Mouse (Mus musculus) kidney, postnatal 25 days (tissue): ENCODE results near the gene Il19.

Source experiments
- DNase-seq, 2 experiments: peaks; one replicate each; pipeline ENCODE4 v3.0.0; 2021; ENCODE audit warnings: mixed read lengths in 2 of 2

Gene Il19

GRCm38 (mm10) chr1:130940065-130940687 is at the start of gene Il19:
Il19 (minus strand) TSS chr1:130940115.
- DNase-seq: no peak

DNA sequence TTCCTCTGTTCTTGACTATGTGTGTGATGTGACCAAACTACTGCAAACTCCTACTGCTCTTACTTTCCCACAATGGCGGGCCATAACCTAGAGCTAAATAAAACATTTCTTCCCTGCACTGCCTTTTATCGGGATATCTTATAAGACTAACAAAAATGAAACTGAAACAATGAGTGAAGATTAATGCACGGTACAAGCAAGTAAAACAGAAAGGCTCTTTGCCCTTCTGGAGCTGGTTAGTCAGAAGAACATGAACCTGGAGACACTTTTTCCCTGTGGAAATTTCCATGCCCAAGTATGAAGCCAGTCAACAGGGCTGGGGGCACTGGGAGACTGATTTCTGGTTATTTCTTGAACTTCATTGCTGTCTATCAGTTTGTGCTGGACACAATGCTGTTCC is 49.4 kb upstream of the Il19 start:
- DNase-seq: no peak

DNA sequence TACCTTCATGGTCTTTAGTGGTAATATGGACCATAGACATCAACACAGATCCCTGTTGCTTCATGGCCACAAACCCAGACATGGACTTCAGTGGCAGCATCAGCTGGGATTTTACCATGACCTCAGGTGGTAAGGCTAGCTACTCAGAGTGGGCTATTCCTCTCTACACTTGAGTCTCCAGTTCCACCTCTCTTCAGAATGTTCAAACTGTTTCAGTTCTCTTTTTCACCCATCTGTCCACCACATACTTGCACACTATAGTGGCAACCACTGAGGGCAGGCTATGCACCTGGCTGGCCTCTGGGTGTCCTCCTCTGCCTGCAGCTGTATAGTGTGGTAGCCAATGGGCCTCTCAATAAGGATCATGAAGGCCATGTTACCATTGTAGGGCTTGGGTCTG is 47.5 kb upstream of the Il19 start:
- no peak for DNase-seq

DNA sequence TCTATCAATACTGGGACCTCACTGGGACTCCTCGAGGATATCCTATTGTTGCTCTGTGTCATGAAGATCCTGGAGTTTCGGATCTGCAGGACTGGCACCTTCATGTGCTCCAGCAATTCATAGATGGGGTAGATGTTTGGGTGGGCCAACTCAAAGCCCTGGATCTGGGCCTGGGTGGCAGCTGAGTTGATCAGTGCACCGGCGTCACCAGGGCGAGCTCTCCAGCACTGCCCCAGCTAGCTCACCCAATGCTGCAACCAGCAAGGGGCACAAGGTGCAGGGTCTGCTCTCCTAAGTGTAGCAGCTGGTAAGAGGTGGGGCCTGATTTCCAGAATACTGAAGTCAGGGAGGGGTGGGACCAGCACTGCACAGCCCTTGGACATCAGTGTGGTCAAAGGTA is 47.1 kb upstream of the Il19 start:
- no peak for DNase-seq

DNA sequence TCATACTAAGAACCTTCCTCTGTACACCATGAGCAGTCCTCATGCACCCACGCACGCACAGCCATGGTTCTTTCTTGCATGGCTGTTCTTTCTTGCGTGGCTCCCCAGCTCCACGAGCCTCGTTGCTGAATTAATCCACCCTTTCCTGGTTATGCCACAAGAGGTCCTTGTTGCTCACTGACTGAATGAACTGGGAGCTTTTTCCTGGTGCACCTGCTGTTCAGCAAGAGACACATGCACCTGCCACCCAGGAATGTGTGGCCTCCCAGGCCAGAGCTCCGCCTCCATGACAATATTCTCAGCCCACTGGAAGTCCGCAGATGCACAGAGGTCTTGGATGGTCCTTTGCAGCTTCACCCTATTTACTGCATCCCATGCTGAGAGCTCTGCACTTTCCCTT is 44.5 kb upstream of the Il19 start:
- DNase-seq: peak in 1 of 2 experiments; percentile 4

GRCm38 (mm10) chr1:130979455-130979854 is 39.5 kb upstream of the Il19 start:
- peak; percentile 53 to 61 for DNase-seq

- no peak for DNase-seq
Observed at GRCm38 (mm10) chr1:130963891-130964290, 24.0 kb upstream of the Il19 start.

DNA sequence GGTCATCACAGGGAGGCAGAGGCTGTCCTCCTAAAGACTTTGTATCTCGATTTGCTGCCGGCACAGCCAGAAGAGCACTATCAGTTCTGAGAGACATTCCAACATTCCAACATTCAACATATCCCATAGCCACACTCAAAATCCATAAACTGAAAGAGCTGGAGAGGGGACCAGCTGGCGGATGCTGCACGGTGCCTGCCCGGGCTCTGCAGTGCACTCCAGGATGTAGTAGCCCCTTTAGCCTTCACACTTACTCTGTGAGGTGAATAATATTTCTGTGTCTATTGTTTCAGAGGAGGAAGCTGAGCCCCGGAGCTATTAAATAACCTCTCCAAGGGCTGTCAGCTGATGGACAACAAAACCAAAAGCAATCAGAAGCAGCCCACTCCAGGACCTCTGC is 7.0 kb upstream of the Il19 start:
- DNase-seq: no peak

DNA sequence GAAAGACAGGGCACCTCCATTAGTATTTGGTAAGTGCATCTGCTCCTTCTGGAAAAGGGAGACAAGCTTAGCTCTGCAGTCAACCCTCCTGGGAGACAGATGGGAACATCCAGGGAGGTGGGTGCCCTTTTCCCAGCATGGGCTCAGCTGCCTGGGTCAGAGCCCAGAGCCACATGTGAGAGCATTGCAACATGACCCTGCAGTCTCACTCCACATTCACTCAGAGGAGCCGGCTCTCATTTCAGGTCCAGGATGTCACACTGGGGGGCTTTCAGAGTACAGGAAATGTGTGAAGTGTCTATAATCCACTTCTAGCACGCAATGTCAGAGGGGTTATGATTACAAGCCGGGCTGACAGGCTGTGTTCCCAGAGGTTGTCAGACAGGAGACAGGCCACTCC is 1.9 kb upstream of the Il19 start:
- DNase-seq: no peak

DNA sequence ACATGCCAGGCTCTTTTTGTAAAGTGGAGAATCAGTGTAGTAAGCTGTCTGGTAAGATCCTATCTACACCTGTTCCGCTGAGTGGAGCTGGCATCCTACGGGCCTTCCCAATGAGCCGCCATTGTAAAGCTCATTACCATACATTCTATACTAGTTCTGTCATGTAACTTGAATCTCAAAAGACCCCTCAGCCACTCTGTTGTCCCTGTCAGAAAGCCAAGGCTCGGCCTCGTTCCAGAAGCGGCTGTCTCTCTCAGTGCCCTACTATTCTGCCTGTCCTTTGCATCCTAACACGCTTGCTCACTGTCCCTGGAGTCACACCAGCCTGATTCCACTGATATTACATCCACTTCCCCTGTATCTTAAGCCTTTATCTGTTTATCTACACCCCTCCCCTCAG is 1.7 kb downstream of the Il19 start:
- DNase-seq: no peak

- DNase-seq: no peak
Observed at GRCm38 (mm10) chr1:130937170-130937569, 2.7 kb downstream of the Il19 start.

- no peak for DNase-seq
Observed at GRCm38 (mm10) chr1:130936351-130936750, 3.6 kb downstream of the Il19 start.

- no peak for DNase-seq
Observed at GRCm38 (mm10) chr1:130926484-130926883, 13.4 kb downstream of the Il19 start.

DNA sequence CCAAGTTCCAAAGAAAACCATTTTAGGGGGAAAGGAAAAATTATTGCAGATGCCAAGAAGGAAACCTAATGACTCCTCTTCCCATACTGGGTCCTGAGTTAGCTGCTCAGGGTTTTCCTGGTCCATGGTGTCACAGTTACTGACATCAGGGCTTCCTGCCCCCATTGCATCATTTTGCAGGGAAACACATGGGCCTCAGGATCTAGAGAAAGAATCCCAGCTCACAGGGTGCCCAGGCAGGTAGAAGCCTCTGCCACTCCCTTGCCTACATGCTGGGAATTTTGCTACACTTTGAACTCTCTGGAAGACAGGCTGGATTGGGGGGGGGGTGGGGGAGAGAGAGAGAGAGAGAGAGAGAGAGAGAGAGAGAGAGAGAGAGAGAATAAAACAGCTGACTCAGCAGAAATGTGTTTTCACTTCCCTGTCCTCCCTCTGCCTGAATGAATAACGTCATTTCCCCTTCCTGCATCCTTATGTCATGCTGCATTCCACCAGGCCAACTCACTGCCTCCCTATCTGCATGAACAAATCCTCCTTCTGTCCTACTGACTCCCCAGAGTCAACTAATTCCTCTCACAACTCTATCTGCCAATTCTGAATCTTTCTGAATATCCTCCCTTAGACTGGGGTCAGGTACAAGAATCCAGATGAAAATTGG is 21.5 kb downstream of the Il19 start:
- DNase-seq: no peak

DNA sequence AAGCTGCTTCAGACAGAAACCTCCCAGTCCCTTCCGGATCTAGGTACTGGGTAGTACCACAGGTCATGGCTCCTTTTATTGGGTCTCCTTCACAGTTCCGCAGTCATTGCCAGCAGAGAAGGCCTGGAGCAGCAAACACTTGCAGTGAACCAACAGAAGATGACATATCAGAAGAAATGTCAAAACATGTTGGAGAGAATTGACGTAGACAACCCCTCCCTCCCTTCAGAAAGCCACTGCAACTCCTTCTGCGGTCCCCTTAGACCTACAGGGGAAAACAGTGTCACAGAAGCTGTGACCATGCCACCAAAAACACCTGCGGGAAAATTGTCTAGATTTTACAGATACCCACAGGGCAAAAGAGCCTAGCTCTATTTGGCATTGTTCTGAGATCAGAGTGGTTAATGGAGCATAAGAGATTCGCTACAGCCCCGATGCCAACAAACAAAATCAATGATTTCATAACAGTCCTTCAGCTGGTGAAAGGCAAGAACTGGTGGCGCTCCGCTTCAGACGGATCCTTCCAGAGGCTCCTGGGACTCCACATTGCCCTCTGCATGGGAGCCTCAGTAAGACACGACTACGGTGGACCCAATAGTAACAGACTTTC is 28.4 kb downstream of the Il19 start, which contains the start of gene Il20:
Gene Il20, minus strand, starts transcription at position 51 of the 610 bp plus-strand sequence.
- DNase-seq: no peak

- no peak for DNase-seq
Observed at GRCm38 (mm10) chr1:130902505-130902904, 37.4 kb downstream of the Il19 start.

DNA sequence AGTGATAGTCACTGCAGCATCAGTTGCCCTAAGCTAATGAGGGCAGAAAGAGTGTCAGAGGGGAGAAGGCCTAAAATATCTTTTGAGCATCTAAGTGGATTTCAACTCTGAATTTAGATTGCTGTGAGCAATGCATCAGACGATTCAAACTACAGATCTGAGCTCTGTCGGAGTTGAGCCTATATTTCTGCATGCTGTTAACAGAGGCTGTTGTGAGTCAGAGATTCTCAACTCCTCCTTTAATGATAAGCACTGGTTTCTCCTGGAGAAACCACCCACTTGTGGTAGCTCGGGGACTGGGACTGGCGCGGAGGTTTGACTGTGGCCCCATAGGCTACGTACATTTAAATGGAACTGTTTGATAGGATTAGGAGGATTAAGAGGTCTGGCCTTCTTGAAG is 45.4 kb downstream of the Il19 start:
- DNase-seq: no peak

- DNase-seq: no peak
Observed at GRCm38 (mm10) chr1:130893329-130894040, 46.4 kb downstream of the Il19 start.

GRCm38 (mm10) chr1:130892446-130892845 is 47.5 kb downstream of the Il19 start:
- DNase-seq: no peak

GRCm38 (mm10) chr1:130887354-130887753 is 52.6 kb downstream of the Il19 start, which contains the start of gene Il24:
Il24 (minus strand) TSS chr1:130887454.
- DNase-seq: no peak

DNA sequence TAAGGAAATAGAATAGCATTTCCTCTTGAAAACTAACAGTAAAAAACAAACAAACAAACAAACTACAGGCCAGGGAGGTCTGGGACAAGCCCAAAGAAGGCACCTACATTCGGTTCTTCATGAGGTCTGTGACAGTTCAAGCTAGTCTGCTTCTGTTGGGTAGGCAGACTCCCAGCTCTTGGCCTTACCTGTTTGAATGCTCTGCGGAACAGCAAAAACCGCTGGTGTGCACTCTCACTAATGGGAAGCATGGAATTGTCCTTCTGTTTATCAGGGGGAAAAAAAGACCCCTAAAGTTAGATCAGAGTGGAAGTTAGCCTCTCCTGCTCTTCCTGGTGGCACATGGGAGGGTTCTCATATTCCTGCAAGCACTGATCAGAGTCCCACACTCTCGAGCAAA is 56.8 kb downstream of the Il19 start:
- DNase-seq: no peak
